Mouse (Mus musculus): ENCODE results near the gene Ifna15. TPM values are rescaled to one million over a fixed set of nuclear protein-coding genes. Genes with fewer than 3 reads are reported as not detected.
"Not testable (repeated sequence)": the region's sequence is repeated elsewhere in the genome, so short reads cannot be mapped to it uniquely, and the experiment has no call there.

The Ifna15 gene
- not detected in 2 replicates for polyA plus RNA-seq (2012; rRNA removed)

DNA sequence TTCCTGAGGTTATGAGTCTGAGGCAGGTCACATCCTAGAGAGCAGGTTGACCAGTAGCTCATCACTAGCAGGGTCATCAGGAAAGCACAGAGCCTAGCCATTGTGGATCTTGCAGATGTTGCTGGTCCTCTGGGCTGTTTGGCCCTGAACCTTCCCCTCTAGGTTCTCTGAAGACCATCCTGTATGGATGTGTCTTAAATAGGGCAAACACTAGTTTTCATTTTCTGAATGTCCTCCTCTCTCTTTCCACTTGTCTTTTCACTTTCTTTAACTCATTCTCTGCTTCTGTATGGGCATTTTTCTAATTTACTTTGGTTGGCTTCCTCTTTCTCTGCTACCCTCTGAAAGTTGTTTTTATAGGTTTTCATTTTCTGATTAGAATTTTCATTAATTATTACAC lies at the start of gene Ifna15:
TSS of gene Ifna15 (minus strand) at position 101 of the 400 bp plus-strand sequence.
- H3K36me3 ChIP-seq (ENCODE audit: control insufficient read depth, insufficient read depth, low read length); H3K4me3 ChIP-seq (ENCODE audit: control insufficient read depth, insufficient read depth, low read length); H3K4me1 ChIP-seq (replicated peaks; ENCODE audit: control insufficient read depth, insufficient read depth, low read length); DNase-seq; H3K27ac ChIP-seq (ENCODE audit: control insufficient read depth, insufficient read depth, low read length); H3K27me3 ChIP-seq (ENCODE audit: control insufficient read depth, insufficient read depth, low read length): not testable (repeated sequence)

- H3K27me3 ChIP-seq (ENCODE audit: control insufficient read depth, insufficient read depth, low read length) = no peaks in the 10 kb centered on the region
- TF ChIP-seq CTCF (IDR thresholded peaks at IDR 0.05; ENCODE audit: borderline replicate concordance, control insufficient read depth, extremely low read depth, insufficient read depth, low read length, poor library complexity) = no peak
- TF ChIP-seq POLR2A (IDR thresholded peaks at IDR 0.05; ENCODE audit: control insufficient read depth, extremely low read depth, insufficient read depth, low read length, poor library complexity) = no peak
These were observed 45.2 kb upstream of the Ifna15 start, which contains the start of gene Ifna12 for GRCm38 (mm10) chr4:88603276-88603675. Gene Ifna12, minus strand, starts transcription at chr4:88603376.

DNA sequence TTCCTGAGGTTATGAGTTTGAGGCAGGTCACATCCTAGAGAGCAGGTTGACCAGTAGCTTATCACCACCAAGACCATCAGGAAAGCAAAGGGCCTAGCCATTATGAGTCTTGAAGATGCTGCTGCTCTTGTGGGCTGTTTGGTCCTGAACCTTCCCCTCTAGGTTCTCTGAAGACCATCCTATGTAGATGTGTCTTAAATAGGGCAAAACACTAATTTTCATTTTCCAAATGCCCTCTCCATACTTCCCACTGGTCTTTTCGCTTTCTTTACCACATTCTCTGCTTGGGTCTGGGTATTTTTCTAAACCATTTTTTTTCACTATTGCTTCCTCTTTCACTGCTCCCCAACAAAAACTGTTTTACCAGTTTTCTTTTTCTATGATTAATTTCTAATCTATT lies 34.2 kb upstream of the Ifna15 start, which contains the start of gene Ifna9:
TSS of gene Ifna9 (minus strand) at position 101 of the 400 bp plus-strand sequence.
- no peak for TF ChIP-seq POLR2A (IDR thresholded peaks at IDR 0.05; ENCODE audit: control insufficient read depth, extremely low read depth, insufficient read depth, low read length, poor library complexity)
- TF ChIP-seq CTCF (IDR thresholded peaks at IDR 0.05; ENCODE audit: borderline replicate concordance, control insufficient read depth, extremely low read depth, insufficient read depth, low read length, poor library complexity) = no peak
- Histone ChIP-seq H3K27me3 (ENCODE audit: control insufficient read depth, insufficient read depth, low read length) (no peaks in the 10 kb centered on the region), H3K27ac (ENCODE audit: control insufficient read depth, insufficient read depth, low read length) (no peak within 1 kb of the TSS), H3K36me3 (ENCODE audit: control insufficient read depth, insufficient read depth, low read length) (no peaks in the 10 kb centered on the region), H3K4me1 (replicated peaks; ENCODE audit: control insufficient read depth, insufficient read depth, low read length) (no peaks in the 10 kb centered on the region), H3K4me3 (ENCODE audit: control insufficient read depth, insufficient read depth, low read length) (no peak within 1 kb of the TSS)
- DNase-seq = no peak
- WGBS = 77% methylated on average over 1 of the region's 1 CpGs

More at GRCm38 (mm10) chr4:88603276-88603675, 45.2 kb upstream of the Ifna15 start, which contains the start of gene Ifna12:
- Histone ChIP-seq H3K27ac (ENCODE audit: control insufficient read depth, insufficient read depth, low read length) (no peak within 1 kb of the TSS), H3K36me3 (ENCODE audit: control insufficient read depth, insufficient read depth, low read length) (no peaks in the 10 kb centered on the region), H3K4me1 (replicated peaks; ENCODE audit: control insufficient read depth, insufficient read depth, low read length) (no peaks in the 10 kb centered on the region), H3K4me3 (ENCODE audit: control insufficient read depth, insufficient read depth, low read length) (no peak within 1 kb of the TSS)
- DNase-seq = no peak

DNA sequence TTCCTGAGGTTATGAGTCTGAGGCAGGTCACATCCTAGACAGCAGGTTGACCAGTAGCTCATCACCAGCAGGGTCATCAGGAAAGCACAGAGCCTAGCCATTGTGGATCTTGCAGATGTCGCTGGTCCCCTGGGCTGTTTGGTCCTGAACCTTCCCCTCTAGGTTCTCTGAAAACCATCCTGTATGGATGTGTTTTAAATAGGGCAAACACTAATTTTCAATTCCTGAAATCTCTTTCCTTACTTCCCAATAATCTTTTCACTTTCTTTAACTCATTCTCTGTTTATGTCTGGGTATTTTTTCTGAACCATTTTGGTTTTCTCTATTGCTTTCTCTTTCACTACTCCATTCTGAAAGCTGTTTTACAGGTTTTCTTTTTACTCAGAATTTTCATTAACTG lies 13.7 kb upstream of the Ifna15 start, which contains the start of gene Ifna14:
TSS of gene Ifna14 (minus strand) at position 101 of the 400 bp plus-strand sequence.
- Histone ChIP-seq H3K36me3 (ENCODE audit: control insufficient read depth, insufficient read depth, low read length) (no peaks in the 10 kb centered on the region), H3K27ac (ENCODE audit: control insufficient read depth, insufficient read depth, low read length) (no peak within 1 kb of the TSS), H3K4me3 (ENCODE audit: control insufficient read depth, insufficient read depth, low read length) (no peak within 1 kb of the TSS), H3K4me1 (replicated peaks; ENCODE audit: control insufficient read depth, insufficient read depth, low read length) (no peaks in the 10 kb centered on the region), H3K27me3 (ENCODE audit: control insufficient read depth, insufficient read depth, low read length) (no peaks in the 10 kb centered on the region)
- no peak for TF ChIP-seq POLR2A (IDR thresholded peaks at IDR 0.05; ENCODE audit: control insufficient read depth, extremely low read depth, insufficient read depth, low read length, poor library complexity)
- TF ChIP-seq CTCF (IDR thresholded peaks at IDR 0.05; ENCODE audit: borderline replicate concordance, control insufficient read depth, extremely low read depth, insufficient read depth, low read length, poor library complexity) = no peak
- whole genome bisulfite sequencing = 83% methylated on average over 1 of the region's 1 CpGs
- no peak for DNase-seq

- no peak for DNase-seq
- no peak for TF ChIP-seq CTCF (IDR thresholded peaks at IDR 0.05; ENCODE audit: borderline replicate concordance, control insufficient read depth, extremely low read depth, insufficient read depth, low read length, poor library complexity)
- TF ChIP-seq POLR2A (IDR thresholded peaks at IDR 0.05; ENCODE audit: control insufficient read depth, extremely low read depth, insufficient read depth, low read length, poor library complexity) = no peak
- WGBS = 95% methylated on average over 1 of the region's 1 CpGs
- no peaks in the 10 kb centered on the region for H3K4me1 ChIP-seq (replicated peaks; ENCODE audit: control insufficient read depth, insufficient read depth, low read length)
- H3K27me3 ChIP-seq (ENCODE audit: control insufficient read depth, insufficient read depth, low read length) = no peaks in the 10 kb centered on the region; the same call in 1 of the 2 replicates
- H3K36me3 ChIP-seq (ENCODE audit: control insufficient read depth, insufficient read depth, low read length) = no peaks in the 10 kb centered on the region
- no peak overlapping the region for H3K4me3 ChIP-seq (ENCODE audit: control insufficient read depth, insufficient read depth, low read length)
- no peak overlapping the region for H3K27ac ChIP-seq (ENCODE audit: control insufficient read depth, insufficient read depth, low read length)
These were observed 3.7 kb upstream of the Ifna15 start for GRCm38 (mm10) chr4:88561791-88562190.

DNA sequence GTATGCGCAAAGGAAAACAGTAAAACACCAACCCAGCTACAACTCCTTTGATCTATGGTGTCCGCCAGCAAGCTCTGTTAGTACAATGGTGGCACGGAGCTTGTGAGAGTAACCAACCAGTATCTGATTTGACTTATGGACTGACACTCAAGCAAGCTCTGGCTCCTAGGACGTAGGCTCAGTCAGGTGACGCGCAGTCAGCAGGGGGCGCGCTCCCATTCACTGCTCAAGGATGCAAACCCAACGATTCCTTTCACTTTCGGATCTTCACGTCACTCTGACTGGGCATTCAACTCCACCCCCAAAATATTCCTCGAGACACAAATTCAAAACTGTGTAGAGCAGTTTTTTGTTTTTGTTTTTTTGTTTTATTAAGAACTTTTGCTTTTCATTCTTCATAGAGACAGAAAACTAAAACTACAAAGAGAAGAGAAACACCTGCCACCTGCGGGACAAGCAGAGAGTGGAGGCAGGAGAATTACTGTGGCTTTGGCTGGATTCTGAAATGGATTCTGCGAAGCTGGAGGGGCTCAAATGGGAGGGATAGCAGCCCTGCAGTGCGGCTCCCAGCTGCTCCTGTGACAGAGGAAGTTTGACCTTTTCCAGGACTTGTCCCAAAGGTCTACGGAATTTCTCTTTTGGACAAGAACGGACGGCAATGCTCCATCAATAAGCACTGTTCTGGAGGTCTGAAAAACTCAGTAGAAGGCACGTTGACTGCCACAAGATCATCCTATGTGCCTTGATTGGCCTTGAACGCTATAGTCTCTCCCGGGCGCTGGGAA lies 7.7 kb downstream of the Ifna15 start:
- DNase-seq = peak; percentile 81
- Histone ChIP-seq H3K4me3 (ENCODE audit: control insufficient read depth, insufficient read depth, low read length) (peak overlapping the region; percentile 53), H3K4me1 (replicated peaks; ENCODE audit: control insufficient read depth, insufficient read depth, low read length) (peaks cover 4% of the 10 kb centered on the region), H3K27ac (ENCODE audit: control insufficient read depth, insufficient read depth, low read length) (no peak overlapping the region), H3K36me3 (ENCODE audit: control insufficient read depth, insufficient read depth, low read length) (no peaks in the 10 kb centered on the region), H3K27me3 (ENCODE audit: control insufficient read depth, insufficient read depth, low read length) (no peaks in the 10 kb centered on the region)
- WGBS = 14% methylated on average over 22 of the region's 22 CpGs
- TF ChIP-seq POLR2A (IDR thresholded peaks at IDR 0.05; ENCODE audit: control insufficient read depth, extremely low read depth, insufficient read depth, low read length, poor library complexity) (no peak), CTCF (IDR thresholded peaks at IDR 0.05; ENCODE audit: borderline replicate concordance, control insufficient read depth, extremely low read depth, insufficient read depth, low read length, poor library complexity) (peak; percentile 82; the same call in 1 of the 2 replicates)
